Mouse (Mus musculus): ENCODE measurements at regions not wholly inside any gene's neighbourhood (a gene's known extent, or its start where the extent isn't known, plus 50 kb on each side); places are given as distances from the start of the nearest gene placed in this dataset.
A peak's percentile ranks its signal among the peaks of the same experiment; 100 is the strongest.

GRCm38 (mm10) chr17:48592457-48592856, 137.8 kb downstream of the Unc5cl start:
- no peak for DNase-seq (ENCODE audit: low spot score in 2 of 2)

- no peak for DNase-seq (ENCODE audit: low spot score in 2 of 2)
Observed at GRCm38 (mm10) chr17:48595418-48595963, 140.8 kb downstream of the Unc5cl start.

DNA sequence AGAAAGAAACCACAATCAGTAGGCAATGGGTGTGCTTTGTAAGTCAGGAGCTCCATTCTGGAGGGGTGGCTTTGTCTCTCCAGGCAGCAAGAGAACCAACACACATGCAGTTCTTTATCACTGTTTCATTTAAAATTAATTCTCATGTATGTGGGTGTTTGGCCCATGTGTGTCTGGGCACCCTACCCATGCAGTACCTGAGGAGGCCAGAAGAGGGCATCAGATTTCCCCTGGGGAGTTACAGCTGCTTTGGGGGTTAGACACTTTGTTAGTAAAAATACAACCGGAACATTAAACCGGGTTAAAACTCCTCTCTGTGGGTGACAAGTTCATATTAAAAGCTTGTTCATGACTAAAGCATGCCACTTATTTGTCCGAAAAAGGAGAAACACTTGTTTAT, 141.7 kb downstream of the Unc5cl start:
- peak in 1 of 2 experiments; percentile 31 for DNase-seq (ENCODE audit: low spot score in 2 of 2)

- DNase-seq (ENCODE audit: low spot score in 2 of 2): no peak
Observed at GRCm38 (mm10) chr17:48597301-48597700, 142.6 kb downstream of the Unc5cl start.

GRCm38 (mm10) chr17:48598471-48599141, 143.9 kb downstream of the Unc5cl start:
- no peak for DNase-seq (ENCODE audit: low spot score in 2 of 2)

- no peak for DNase-seq (ENCODE audit: low spot score in 2 of 2)
Observed at GRCm38 (mm10) chr17:48600176-48600575, 145.5 kb downstream of the Unc5cl start.

DNA sequence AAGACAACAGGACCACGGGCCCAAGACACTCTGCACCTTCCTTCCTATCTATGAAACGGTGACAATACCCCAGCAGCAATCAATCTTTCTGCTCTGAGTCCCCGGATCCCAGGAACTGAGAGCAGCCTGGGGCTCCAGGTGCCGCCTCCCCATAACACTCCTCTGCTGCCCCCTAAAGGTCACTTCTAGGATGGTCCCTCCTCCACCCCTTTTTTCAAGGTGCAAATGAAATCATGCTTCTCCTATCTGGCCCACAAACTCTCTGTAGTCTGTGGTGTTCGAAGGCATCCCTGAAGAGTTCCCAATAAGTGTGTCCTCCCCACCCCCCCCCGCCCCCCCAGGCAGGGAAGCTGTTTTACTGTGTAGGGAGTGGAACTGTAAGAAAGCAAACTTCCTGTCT, 147.9 kb downstream of the Unc5cl start:
- peak; percentile 42 to 63 for DNase-seq (ENCODE audit: low spot score in 2 of 2)

DNA sequence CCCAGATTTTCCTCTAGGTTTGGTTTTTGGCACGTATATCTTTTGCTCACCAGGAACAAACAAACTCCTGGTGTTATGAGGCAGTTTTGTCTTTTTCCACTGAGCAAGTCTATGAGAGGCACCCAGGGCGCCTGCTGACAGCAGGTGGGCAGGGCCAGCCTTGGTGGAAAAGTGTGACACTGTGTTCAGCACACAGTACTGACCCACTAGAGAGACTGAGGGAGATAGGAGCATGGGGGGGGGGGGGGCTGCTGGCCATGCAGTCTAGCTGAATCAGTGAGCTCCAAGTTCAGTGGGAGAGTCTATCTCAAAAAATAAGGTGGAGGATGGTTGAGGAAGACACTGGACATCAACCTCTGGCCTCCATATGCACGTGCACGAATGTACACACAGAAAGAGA, 152.1 kb downstream of the Unc5cl start:
- no peak for DNase-seq (ENCODE audit: low spot score in 2 of 2)

DNA sequence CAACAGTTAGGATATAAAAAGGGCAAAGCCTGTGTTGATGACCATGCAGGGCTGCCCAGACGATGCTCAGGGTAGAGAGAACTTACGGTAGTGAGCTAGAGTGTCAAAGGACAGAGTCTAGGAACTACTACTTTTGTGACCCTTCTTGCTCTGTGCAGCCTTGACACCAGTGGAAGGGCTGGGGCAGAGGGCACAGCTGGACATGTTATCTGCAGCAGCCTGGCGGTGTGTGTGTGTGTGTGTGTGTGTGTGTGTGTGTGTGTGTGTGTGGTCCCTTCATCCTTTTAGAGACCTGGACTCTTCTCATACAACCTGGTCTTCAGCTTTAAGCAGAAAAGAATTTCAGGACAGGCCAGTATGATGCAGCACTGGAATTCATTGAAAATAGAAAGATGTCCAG, 153.6 kb downstream of the Unc5cl start:
- no peak for DNase-seq (ENCODE audit: low spot score in 2 of 2)

GRCm38 (mm10) chr17:48610107-48610506, 155.4 kb downstream of the Unc5cl start:
- no peak for DNase-seq (ENCODE audit: low spot score in 2 of 2)

DNA sequence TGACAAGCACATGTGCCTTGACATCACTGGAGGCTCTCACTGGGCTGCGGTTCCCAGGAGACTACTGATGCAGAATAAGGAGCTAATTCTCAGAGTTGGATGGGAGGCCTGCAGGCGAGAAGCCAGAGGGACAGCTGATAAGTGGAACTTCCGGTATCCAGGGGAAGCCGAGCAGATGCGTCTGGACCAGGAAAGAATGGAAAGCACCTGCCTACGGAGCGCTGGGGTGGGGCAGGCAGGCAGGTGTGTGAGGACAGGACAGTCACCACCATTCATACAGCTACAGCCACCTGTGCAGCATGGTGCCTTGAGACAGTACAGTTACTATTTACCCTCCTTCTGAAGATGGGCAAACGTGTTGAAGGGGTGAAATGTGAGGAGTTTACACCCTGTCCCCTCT, 156.1 kb downstream of the Unc5cl start:
- DNase-seq (ENCODE audit: low spot score in 2 of 2): no peak

- no peak for DNase-seq (ENCODE audit: low spot score in 2 of 2)
Observed at GRCm38 (mm10) chr17:48613491-48613890, 158.8 kb downstream of the Unc5cl start.

DNA sequence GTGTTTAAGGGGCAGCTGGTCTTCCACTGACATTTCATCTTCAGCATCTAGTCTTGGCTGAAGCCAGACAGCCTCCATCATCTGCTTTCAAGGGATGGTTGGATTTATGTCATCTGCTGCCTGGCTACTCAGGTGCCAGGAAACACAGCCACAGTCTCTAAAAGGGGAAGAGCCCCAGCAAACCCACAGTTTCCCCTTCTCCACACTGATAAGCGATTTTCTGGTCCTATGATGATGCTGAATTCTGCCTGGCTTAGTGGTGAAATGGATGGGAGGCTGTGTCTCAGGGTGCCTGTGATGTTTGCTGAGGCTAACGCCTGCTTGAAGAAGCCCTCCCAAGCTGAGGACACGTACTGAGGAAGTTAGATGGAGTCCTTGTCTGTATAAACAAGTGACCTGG, 160.5 kb downstream of the Unc5cl start:
- no peak for DNase-seq (ENCODE audit: low spot score in 2 of 2)

- no peak for DNase-seq (ENCODE audit: low spot score in 2 of 2)
Observed at GRCm38 (mm10) chr17:48616205-48616604, 161.5 kb downstream of the Unc5cl start.

- no peak for DNase-seq (ENCODE audit: low spot score in 2 of 2)
Observed at GRCm38 (mm10) chr17:48620896-48621295, 166.2 kb downstream of the Unc5cl start.

DNA sequence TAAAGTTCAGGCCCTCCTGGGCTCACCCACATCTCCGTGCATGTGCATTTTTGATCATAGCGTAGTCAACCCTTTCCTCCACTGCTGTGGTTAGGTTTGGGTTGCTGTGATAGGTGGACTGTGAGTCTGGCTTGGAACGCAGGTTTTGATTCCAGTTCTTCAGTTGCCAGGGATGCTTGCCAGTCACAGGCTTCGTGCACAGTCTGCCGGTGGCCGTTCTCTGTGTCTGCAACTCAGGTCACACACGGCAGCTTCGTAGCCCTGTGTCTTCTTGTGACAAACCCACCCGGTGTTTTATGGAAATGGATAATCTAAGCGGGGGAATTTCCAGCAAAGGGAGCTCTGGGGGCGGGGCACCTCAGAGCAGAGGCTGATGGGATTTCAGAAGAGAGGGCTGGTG, 167.0 kb downstream of the Unc5cl start:
- no peak for DNase-seq (ENCODE audit: low spot score in 2 of 2)

GRCm38 (mm10) chr17:48624937-48625336, 170.2 kb downstream of the Unc5cl start:
- no peak for DNase-seq (ENCODE audit: low spot score in 2 of 2)

GRCm38 (mm10) chr17:48625971-48626370, 171.3 kb downstream of the Unc5cl start:
- DNase-seq (ENCODE audit: low spot score in 2 of 2): peak in 1 of 2 experiments; percentile 17

- no peak for DNase-seq (ENCODE audit: low spot score in 2 of 2)
Observed at GRCm38 (mm10) chr17:48639611-48640010, 184.9 kb downstream of the Unc5cl start.

- DNase-seq (ENCODE audit: low spot score in 2 of 2): no peak
Observed at GRCm38 (mm10) chr17:48643533-48644019, 188.9 kb downstream of the Unc5cl start.

DNA sequence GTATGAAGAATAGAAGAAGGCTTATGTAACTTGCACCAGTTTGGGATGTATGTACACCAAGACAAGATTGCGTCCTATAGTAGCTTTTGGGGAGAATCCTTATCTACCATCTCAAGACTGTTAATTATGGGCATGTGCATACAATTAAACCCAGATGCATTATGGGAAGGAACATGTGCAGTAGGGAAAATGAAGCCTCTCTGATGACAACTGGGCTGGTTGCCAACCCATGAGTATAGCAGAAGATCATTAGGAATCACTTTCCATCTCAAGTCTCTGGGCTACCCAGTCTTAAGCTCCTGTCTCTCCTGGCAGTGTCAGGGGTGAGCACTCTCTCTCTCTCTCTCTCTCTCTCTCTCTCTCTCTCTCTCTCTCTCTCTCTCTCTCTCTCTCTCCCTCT, 190.4 kb downstream of the Unc5cl start:
- no peak for DNase-seq (ENCODE audit: low spot score in 2 of 2)

- no peak for DNase-seq (ENCODE audit: low spot score in 2 of 2)
Observed at GRCm38 (mm10) chr17:48646626-48647195, 192.0 kb downstream of the Unc5cl start.

DNA sequence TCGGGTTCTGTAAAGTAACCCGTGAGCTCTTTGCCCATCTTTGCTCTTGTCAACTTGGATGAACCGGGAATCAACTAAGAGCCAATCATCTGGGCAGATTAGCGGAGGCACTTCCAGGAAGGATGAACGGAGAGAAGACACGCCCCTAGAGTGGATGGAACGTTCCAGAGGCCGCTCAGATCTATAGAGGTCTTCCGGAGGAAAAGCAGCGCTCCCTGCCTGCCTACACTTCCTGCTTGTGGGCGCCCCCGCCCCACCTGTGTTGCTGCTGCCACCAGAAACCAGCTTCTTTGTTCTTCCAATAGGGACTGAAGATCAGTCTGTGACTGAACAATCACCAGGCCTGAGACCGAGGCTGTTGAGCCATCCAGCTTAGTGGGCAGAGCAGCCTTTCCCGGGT, 192.7 kb downstream of the Unc5cl start:
- DNase-seq (ENCODE audit: low spot score in 2 of 2): no peak
